Mouse (Mus musculus): ENCODE measurements around the gene Prpf3. TPM values are rescaled to one million over a fixed set of nuclear protein-coding genes. Genes with fewer than 3 reads are reported as not detected.
"Not testable (repeated sequence)": the region's sequence is repeated elsewhere in the genome, so short reads cannot be mapped to it uniquely, and the experiment has no call there.

The Prpf3 gene
- total and polyA plus RNA-seq, 2 experiments from 2014 or later: 14.3 to 24.9 TPM

GRCm38 (mm10) chr3:95899800-95900524 is 44.3 kb upstream of the Prpf3 start:
- Histone ChIP-seq H3K9me3 (ENCODE audit: low read length) (no peaks in the 10 kb centered on the region), H3K36me3 (ENCODE audit: insufficient read depth) (0 out of 2 replicates have a peak, but pooled peaks cover 3% of the 10 kb centered on the region), H3K27me3 (ENCODE audit: insufficient read depth, low read length) (0 out of 2 replicates have a peak, but pooled peaks cover 4% of the 10 kb centered on the region), H3K27ac (ENCODE audit: low read depth, low read length) (no peak overlapping the region), H3K4me3 (ENCODE audit: low read depth, low read length) (no peak overlapping the region), H3K9ac (no peak overlapping the region), H3K4me2 (ENCODE audit: low read depth) (no peak overlapping the region), H3K4me1 (ENCODE audit: insufficient read depth) (peaks cover 7% of the 10 kb centered on the region; the same call in 1 of the 2 replicates)
- TF ChIP-seq CTCF (IDR thresholded peaks at IDR 0.05; ENCODE audit: low read depth): no peak
- 76% methylated on average over 13 of the region's 13 CpGs for WGBS
- DNase-seq (no peak), ATAC-seq (no peak)

- not testable (repeated sequence) for H3K4me1 ChIP-seq (ENCODE audit: insufficient read depth); H3K27me3 ChIP-seq (ENCODE audit: insufficient read depth, low read length); H3K36me3 ChIP-seq (ENCODE audit: insufficient read depth); DNase-seq; H3K4me3 ChIP-seq (ENCODE audit: low read depth, low read length); H3K4me2 ChIP-seq (ENCODE audit: low read depth); H3K27ac ChIP-seq (ENCODE audit: low read depth, low read length); H3K9me3 ChIP-seq (ENCODE audit: low read length); H3K9ac ChIP-seq; ATAC-seq
- 86% methylated on average over 7 of the region's 7 CpGs for WGBS
Observed at GRCm38 (mm10) chr3:95895501-95895900, 39.8 kb upstream of the Prpf3 start.

- Histone ChIP-seq H3K4me2 (ENCODE audit: low read depth) (peak overlapping the region; percentile 78), H3K36me3 (ENCODE audit: insufficient read depth) (0 out of 2 replicates have a peak, but pooled peaks cover 3% of the 10 kb centered on the region), H3K9ac (peak overlapping the region; percentile 73), H3K9me3 (ENCODE audit: low read length) (no peaks in the 10 kb centered on the region), H3K4me1 (ENCODE audit: insufficient read depth) (peaks cover 8% of the 10 kb centered on the region), H3K4me3 (ENCODE audit: low read depth, low read length) (peak overlapping the region; percentile 58), H3K27ac (ENCODE audit: low read depth, low read length) (peak overlapping the region; percentile 52; the same call in 1 of the 2 replicates), H3K27me3 (ENCODE audit: insufficient read depth, low read length) (no peaks in the 10 kb centered on the region)
- DNase-seq: peak; percentile 45
- no peak for TF ChIP-seq CTCF (IDR thresholded peaks at IDR 0.05; ENCODE audit: low read depth)
- WGBS: 16% methylated on average over 16 of the region's 16 CpGs
- peak; percentile 1; the same call in 1 of the 2 replicates for ATAC-seq
Observed at GRCm38 (mm10) chr3:95894317-95895160, 38.9 kb upstream of the Prpf3 start.

- H3K9me3 ChIP-seq (ENCODE audit: low read length): not testable (repeated sequence)
Observed at GRCm38 (mm10) chr3:95893606-95894316, 38.1 kb upstream of the Prpf3 start, which contains the start of gene Aph1a. Gene Aph1a, plus strand, starts transcription at chr3:95893969.

GRCm38 (mm10) chr3:95893126-95893525 is 37.4 kb upstream of the Prpf3 start:
- no peaks in the 10 kb centered on the region for H3K27me3 ChIP-seq (ENCODE audit: insufficient read depth, low read length)
- H3K4me3 ChIP-seq (ENCODE audit: low read depth, low read length): peak overlapping the region; percentile 58
- 0 out of 2 replicates have a peak, but pooled peaks cover 3% of the 10 kb centered on the region for H3K36me3 ChIP-seq (ENCODE audit: insufficient read depth)
- WGBS: 26% methylated on average over 7 of the region's 7 CpGs
- H3K27ac ChIP-seq (ENCODE audit: low read depth, low read length): peak overlapping the region; percentile 51
- TF ChIP-seq CTCF (IDR thresholded peaks at IDR 0.05; ENCODE audit: low read depth): no peak
- H3K4me2 ChIP-seq (ENCODE audit: low read depth): peak overlapping the region; percentile 57
- peak overlapping the region; percentile 43 for H3K9ac ChIP-seq
- peaks cover 8% of the 10 kb centered on the region for H3K4me1 ChIP-seq (ENCODE audit: insufficient read depth)
- DNase-seq (no peak), ATAC-seq (no peak)
- no peaks in the 10 kb centered on the region for H3K9me3 ChIP-seq (ENCODE audit: low read length)

More at GRCm38 (mm10) chr3:95893606-95894316, 38.1 kb upstream of the Prpf3 start, which contains the start of gene Aph1a:
- H3K27me3 ChIP-seq (ENCODE audit: insufficient read depth, low read length); H3K4me1 ChIP-seq (ENCODE audit: insufficient read depth); H3K36me3 ChIP-seq (ENCODE audit: insufficient read depth): not testable (repeated sequence)
- H3K9ac ChIP-seq: peak within 1 kb of the TSS; percentile 73
- ATAC-seq (peak; percentile 100), DNase-seq (peak; percentile 95)
- H3K4me3 ChIP-seq (ENCODE audit: low read depth, low read length): peak within 1 kb of the TSS; percentile 58
- WGBS: under 1% methylated on average over 25 of the region's 43 CpGs
- H3K27ac ChIP-seq (ENCODE audit: low read depth, low read length): peak within 1 kb of the TSS; percentile 52
- peak within 1 kb of the TSS; percentile 78 for H3K4me2 ChIP-seq (ENCODE audit: low read depth)

All from forebrain, postnatal 0 days (tissue).